Mouse (Mus musculus) kidney, adult 2 months (tissue): ENCODE data around the gene Nlrp6.

Experiments used
- CTCF ChIP-seq: fragments of 200-500 bp; conservative IDR thresholded peaks from 2 replicates; pipeline ENCODE4 v1.5.1; 2011; ENCODE audit warnings: low read depth, mild to moderate bottlenecking, control low read depth, low read length, moderate library complexity, mixed read lengths; ENCODE audit not compliant: insufficient read depth, insufficient read length
- POLR2A ChIP-seq: fragments of 200-500 bp; IDR thresholded peaks from one replicate; pipeline ENCODE4 v1.6.1; 2011; ENCODE audit warnings: low read depth, low read length, control low read depth

GRCm38 (mm10) chr7:140912293-140912692 is 8.4 kb upstream of the Nlrp6 start:
- TF ChIP-seq CTCF (no peak), POLR2A (no peak)
